Mouse (Mus musculus) urinary bladder, postnatal 14 days (tissue): ENCODE data around the gene Hba-a2.
A peak's percentile ranks its signal among the peaks of the same experiment; 100 is the strongest.
"Not testable (repeated sequence)": the region's sequence is repeated elsewhere in the genome, so short reads cannot be mapped to it uniquely, and the experiment has no call there.

Experiments
- DNase-seq: peaks from one replicate; pipeline ENCODE4 v3.0.0; 2021; ENCODE audit warnings: low spot score

The Hba-a2 gene

GRCm38 (mm10) chr11:32296203-32296602 lies at the start of gene Hba-a2:
Gene Hba-a2, plus strand, starts transcription at chr11:32296489.
- not testable (repeated sequence) for DNase-seq

GRCm38 (mm10) chr11:32247068-32247467 lies 49.2 kb upstream of the Hba-a2 start:
- DNase-seq: no peak

- no peak for DNase-seq
Measured at GRCm38 (mm10) chr11:32248350-32248749, 47.9 kb upstream of the Hba-a2 start.

- DNase-seq: no peak
Measured at GRCm38 (mm10) chr11:32250880-32251763, 45.2 kb upstream of the Hba-a2 start.

- DNase-seq: no peak
Measured at GRCm38 (mm10) chr11:32253121-32253520, 43.2 kb upstream of the Hba-a2 start.

GRCm38 (mm10) chr11:32256146-32256545 lies 40.1 kb upstream of the Hba-a2 start:
- no peak for DNase-seq

GRCm38 (mm10) chr11:32256566-32256965 lies 39.7 kb upstream of the Hba-a2 start:
- no peak for DNase-seq

- no peak for DNase-seq
Measured at GRCm38 (mm10) chr11:32262674-32263415, 33.4 kb upstream of the Hba-a2 start.

GRCm38 (mm10) chr11:32265117-32265738 lies 31.1 kb upstream of the Hba-a2 start:
- DNase-seq: no peak

- DNase-seq: no peak
Measured at GRCm38 (mm10) chr11:32266194-32266593, 30.1 kb upstream of the Hba-a2 start.

- DNase-seq: no peak
Measured at GRCm38 (mm10) chr11:32266776-32267175, 29.5 kb upstream of the Hba-a2 start.

- DNase-seq: peak; percentile 97
Measured at GRCm38 (mm10) chr11:32267188-32267884, 29.0 kb upstream of the Hba-a2 start, which contains the start of gene Nprl3. Gene Nprl3, minus strand, starts transcription at chr11:32267707.

GRCm38 (mm10) chr11:32267964-32268363 lies 28.3 kb upstream of the Hba-a2 start:
- DNase-seq: no peak

GRCm38 (mm10) chr11:32268952-32269351 lies 27.3 kb upstream of the Hba-a2 start:
- no peak for DNase-seq

- no peak for DNase-seq
Measured at GRCm38 (mm10) chr11:32271178-32271577, 25.1 kb upstream of the Hba-a2 start.

- no peak for DNase-seq
Measured at GRCm38 (mm10) chr11:32276347-32276746, 19.9 kb upstream of the Hba-a2 start, which contains the start of gene Hba-x. Gene Hba-x, plus strand, starts transcription at chr11:32276400.

GRCm38 (mm10) chr11:32277736-32278457 lies 18.4 kb upstream of the Hba-a2 start:
- no peak for DNase-seq

GRCm38 (mm10) chr11:32278458-32278957 lies 17.8 kb upstream of the Hba-a2 start:
- no peak for DNase-seq

- DNase-seq: no peak
Measured at GRCm38 (mm10) chr11:32280646-32281045, 15.6 kb upstream of the Hba-a2 start.

GRCm38 (mm10) chr11:32281416-32282144 lies 14.7 kb upstream of the Hba-a2 start:
- DNase-seq: no peak
